Mouse (Mus musculus): ENCODE data around the gene Mlycd. TPM values are rescaled to one million over a fixed set of nuclear protein-coding genes. Genes with fewer than 3 reads are reported as not detected.
A peak's percentile ranks its signal among the peaks of the same experiment; 100 is the strongest.

Gene Mlycd
- polyA plus RNA-seq, 1 experiment from 2014 or later: 13.5 TPM

DNA sequence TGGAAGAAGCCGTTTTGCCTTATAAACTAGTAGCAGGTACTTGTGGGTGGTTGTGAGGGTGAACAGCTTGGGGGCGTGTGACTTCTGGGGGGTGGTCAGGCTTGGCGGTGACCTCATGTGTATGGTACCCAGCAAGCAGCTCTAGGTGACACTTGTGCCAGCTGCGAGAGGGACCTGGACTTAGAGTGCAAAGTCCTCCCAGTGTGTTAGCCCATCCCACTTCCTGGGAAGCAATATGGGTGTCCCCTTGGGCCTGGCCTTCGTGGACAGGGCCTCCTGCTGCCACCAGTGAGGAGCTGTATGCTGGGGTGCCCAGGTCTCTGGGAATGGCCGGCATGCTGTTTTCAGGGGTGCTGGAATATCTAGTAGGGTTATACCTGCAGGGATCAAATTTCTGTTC is 44.2 kb downstream of the Mlycd start:
- no peak for DNase-seq (ENCODE audit: low spot score)
- Histone ChIP-seq H3K9me3 (no peaks in the 10 kb centered on the region), H3K27ac (no peak overlapping the region), H3K27me3 (ENCODE audit: insufficient read depth, poor library complexity, severe bottlenecking) (peaks cover 39% of the 10 kb centered on the region), H3K4me1 (replicated peaks) (peaks cover 45% of the 10 kb centered on the region), H3K4me3 (no peak overlapping the region), H3K36me3 (no peaks in the 10 kb centered on the region)
- WGBS: 80% methylated on average over 6 of the region's 6 CpGs

DNA sequence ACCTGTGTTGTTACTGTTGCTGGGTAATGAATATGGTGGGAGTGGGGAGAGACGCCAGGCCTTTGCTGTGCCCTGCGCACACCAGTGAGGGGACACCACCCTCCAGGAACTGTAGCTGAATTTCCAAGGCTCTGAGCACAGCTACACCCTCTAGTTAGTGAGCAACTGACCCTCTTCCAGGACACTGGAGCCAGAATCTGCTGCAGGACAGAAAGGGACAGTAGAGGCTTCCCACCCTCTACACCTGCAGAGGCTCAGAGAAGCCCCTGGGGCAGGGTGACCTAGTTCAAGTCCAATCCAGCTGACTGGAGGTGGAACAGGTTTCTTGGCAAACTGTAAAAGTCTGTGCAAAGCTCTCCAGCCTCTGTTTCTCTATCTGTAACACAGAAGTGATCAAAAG is 44.7 kb downstream of the Mlycd start:
- WGBS: 94% methylated on average over 2 of the region's 2 CpGs
- no peaks in the 10 kb centered on the region for H3K9me3 ChIP-seq
- H3K4me1 ChIP-seq (replicated peaks): peaks cover 45% of the 10 kb centered on the region
- H3K27me3 ChIP-seq (ENCODE audit: insufficient read depth, poor library complexity, severe bottlenecking): peaks cover 42% of the 10 kb centered on the region
- H3K4me3 ChIP-seq: no peak overlapping the region
- H3K36me3 ChIP-seq: no peaks in the 10 kb centered on the region
- H3K27ac ChIP-seq: 0 out of 2 replicates have a peak overlapping the region, but pooled peaks have one; percentile 13
- DNase-seq (ENCODE audit: low spot score): no peak

DNA sequence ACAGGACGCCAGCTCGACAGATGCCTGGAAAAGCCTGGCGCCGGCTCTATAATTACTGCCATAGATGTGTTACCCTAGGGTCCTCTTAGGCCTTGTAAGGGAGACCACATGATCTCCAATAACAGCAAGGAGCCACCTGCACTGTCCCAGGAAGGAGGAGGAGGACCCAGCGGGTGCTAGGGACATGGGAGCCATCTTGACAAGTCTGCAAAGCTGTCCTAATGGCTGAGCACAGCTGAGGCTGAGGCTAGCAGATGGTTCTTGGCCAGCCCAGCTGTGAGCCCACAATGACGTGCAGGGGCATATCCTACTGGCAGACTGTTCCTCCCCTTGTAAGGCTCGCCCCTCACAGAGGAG is 45.2 kb downstream of the Mlycd start:
- peaks cover 45% of the 10 kb centered on the region for H3K27me3 ChIP-seq (ENCODE audit: insufficient read depth, poor library complexity, severe bottlenecking)
- 64% methylated on average over 7 of the region's 7 CpGs for WGBS
- no peaks in the 10 kb centered on the region for H3K9me3 ChIP-seq
- no peaks in the 10 kb centered on the region for H3K36me3 ChIP-seq
- H3K4me1 ChIP-seq (replicated peaks): peaks cover 45% of the 10 kb centered on the region
- no peak for DNase-seq (ENCODE audit: low spot score)
- peak overlapping the region; percentile 13; the same call in 1 of the 2 replicates for H3K27ac ChIP-seq
- H3K4me3 ChIP-seq: no peak overlapping the region

DNA sequence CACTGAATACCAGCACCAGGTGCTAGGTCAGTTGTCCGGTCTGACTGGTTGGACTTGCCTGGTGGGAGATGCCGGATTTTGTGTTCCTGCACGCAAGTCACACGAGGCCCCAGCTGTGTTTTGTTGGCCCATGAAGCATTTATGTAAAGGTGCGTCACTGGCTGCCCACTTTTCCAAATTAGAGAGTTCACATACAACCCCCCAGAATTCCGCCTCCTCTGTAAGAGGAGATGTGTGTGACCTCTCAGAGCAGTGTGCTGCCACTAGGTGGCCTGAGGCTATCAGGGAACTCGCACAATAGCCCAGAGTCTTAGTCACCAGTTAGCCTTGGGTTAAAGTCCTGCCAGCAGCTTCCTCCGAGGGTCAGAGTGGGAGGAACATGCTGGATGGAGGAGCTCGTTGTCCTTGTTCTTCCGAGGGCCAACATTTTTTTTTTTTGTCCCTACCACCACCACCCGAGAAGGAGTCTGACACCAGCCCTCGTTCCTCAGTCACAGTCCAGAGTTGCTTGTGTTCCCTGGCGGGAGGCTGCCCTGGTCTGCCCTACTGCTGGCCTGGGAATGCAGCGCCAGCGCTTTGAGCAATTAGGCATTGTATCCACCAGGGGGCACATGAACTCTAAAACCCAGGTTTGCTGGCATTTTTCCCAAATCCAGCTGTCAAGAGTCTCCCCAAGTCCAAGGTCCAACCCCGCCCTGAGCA is 45.7 kb downstream of the Mlycd start:
- H3K27me3 ChIP-seq (ENCODE audit: insufficient read depth, poor library complexity, severe bottlenecking): peaks cover 51% of the 10 kb centered on the region
- H3K27ac ChIP-seq: peak overlapping the region; percentile 57; the same call in 1 of the 2 replicates
- H3K9me3 ChIP-seq: no peaks in the 10 kb centered on the region
- peak; percentile 85 for DNase-seq (ENCODE audit: low spot score)
- H3K4me1 ChIP-seq (replicated peaks): peaks cover 45% of the 10 kb centered on the region
- H3K36me3 ChIP-seq: no peaks in the 10 kb centered on the region
- H3K4me3 ChIP-seq: peak overlapping the region; percentile 37
- 14% methylated on average over 16 of the region's 16 CpGs for WGBS

DNA sequence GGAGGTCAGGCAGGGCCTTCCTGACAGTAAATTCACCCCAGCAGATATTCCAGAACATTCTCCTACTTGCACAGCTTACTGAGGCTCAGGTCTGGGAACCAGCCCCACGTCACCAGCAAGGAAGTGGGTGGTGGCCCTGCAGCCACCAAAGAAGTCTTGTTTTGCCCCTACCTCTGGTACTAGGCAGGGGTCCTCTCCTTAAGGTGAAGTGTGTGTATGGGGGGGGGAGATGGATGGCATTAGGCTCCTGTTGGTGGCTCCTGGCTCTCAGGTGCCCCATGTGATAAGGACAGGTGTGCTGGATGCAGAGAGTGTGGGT is 46.2 kb downstream of the Mlycd start:
- 73% methylated on average over 1 of the region's 1 CpGs for WGBS
- no peak for DNase-seq (ENCODE audit: low spot score)
- Histone ChIP-seq H3K9me3 (no peaks in the 10 kb centered on the region), H3K27me3 (ENCODE audit: insufficient read depth, poor library complexity, severe bottlenecking) (peaks cover 56% of the 10 kb centered on the region), H3K4me3 (peak overlapping the region; percentile 37; the same call in 1 of the 2 replicates), H3K36me3 (no peaks in the 10 kb centered on the region), H3K4me1 (replicated peaks) (peaks cover 45% of the 10 kb centered on the region), H3K27ac (peak overlapping the region; percentile 57; the same call in 1 of the 2 replicates)

DNA sequence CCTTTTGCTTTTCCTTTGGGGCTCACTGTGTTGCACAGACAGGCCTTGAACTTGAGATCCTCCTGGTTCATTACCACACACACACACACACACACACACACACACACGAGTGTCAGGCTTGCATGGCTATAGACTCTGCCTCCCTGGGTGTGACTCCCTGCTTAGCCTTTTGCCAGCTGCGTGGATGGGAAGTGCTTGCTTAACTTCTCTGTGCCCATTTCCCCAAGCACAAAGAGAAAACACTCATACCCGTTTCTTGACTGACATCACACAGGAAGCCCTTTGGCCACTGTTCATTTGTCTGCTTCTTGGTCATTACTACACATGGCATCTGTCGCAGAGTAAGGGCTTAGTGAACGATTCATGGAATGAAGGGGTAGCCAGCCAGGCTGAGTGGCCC is 47.3 kb downstream of the Mlycd start:
- H3K27me3 ChIP-seq (ENCODE audit: insufficient read depth, poor library complexity, severe bottlenecking): peaks cover 58% of the 10 kb centered on the region
- no peaks in the 10 kb centered on the region for H3K36me3 ChIP-seq
- H3K9me3 ChIP-seq: no peaks in the 10 kb centered on the region
- DNase-seq (ENCODE audit: low spot score): no peak
- H3K4me3 ChIP-seq: no peak overlapping the region
- H3K4me1 ChIP-seq (replicated peaks): peaks cover 43% of the 10 kb centered on the region
- WGBS: 75% methylated on average over 5 of the region's 5 CpGs
- no peak overlapping the region for H3K27ac ChIP-seq

DNA sequence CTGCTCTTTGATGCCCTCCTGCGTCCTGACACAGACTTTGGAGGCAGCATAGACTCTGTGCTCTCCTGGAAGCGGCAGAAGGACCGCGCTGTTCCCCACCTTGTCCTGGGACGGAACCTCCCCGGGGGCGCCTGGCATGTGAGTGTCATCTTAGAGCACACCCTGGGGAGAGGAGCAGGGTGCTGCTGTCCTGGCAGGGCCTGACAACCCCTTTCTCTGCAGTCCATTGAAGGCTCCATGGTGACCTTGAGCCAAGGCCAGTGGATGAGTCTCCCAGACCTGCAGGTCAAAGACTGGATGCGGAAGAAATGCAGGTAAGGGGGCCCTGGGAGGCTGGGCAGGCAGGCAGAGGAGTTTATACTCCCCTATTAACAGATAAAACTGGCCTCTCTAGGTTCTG is 48.3 kb downstream of the Mlycd start:
- H3K36me3 ChIP-seq: no peaks in the 10 kb centered on the region
- no peak for DNase-seq (ENCODE audit: low spot score)
- peaks cover 47% of the 10 kb centered on the region for H3K4me1 ChIP-seq (replicated peaks)
- H3K4me3 ChIP-seq: no peak overlapping the region
- 92% methylated on average over 8 of the region's 8 CpGs for WGBS
- no peak overlapping the region for H3K27ac ChIP-seq
- peaks cover 62% of the 10 kb centered on the region for H3K27me3 ChIP-seq (ENCODE audit: insufficient read depth, poor library complexity, severe bottlenecking)
- no peaks in the 10 kb centered on the region for H3K9me3 ChIP-seq

DNA sequence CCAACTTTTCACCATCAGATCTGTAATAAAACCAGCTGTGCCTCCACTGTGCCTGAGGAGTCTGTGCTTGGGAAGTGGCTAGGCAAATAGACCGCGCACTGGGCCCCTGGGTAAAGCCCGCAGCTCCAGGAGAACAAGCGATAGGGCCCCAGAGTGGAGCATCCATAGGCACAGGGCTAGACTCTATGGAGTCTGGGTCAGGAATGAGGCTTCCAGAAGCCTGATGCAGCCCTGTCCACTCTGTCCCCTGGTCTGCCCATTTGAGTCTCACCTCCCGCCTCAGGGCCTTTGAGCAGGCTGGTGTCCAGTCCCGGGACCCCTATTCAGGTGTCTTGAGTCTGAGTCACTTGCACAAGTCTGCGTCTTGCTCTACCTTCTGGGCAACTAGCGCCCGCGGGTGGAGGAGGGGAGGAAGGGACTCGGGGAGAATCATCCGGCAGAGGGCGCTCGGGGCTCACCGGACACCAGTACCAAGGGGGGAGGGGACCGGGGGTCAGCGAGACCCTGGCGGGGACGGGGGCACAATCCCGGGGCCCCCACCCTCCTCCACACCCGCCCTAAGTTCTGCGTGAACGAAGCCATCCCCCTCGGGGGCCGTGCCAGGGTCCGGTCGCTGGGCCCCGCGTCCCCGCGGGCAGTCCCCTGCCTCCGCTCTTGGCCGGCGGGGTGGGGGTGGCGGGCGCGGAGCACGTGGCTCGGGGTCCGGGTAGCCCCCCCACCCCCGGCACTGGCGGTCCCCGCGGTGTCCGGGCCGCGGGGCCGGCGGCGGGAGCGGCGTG is 51.7 kb downstream of the Mlycd start, which contains the start of gene Necab2:
Gene Necab2, plus strand, starts transcription at position 509 of the 779 bp plus-strand sequence.
- Histone ChIP-seq H3K4me3 (peak within 1 kb of the TSS; percentile 75), H3K27ac (peak within 1 kb of the TSS; percentile 92), H3K9me3 (no peaks in the 10 kb centered on the region), H3K27me3 (ENCODE audit: insufficient read depth, poor library complexity, severe bottlenecking) (peaks cover 73% of the 10 kb centered on the region), H3K4me1 (replicated peaks) (peaks cover 34% of the 10 kb centered on the region), H3K36me3 (no peaks in the 10 kb centered on the region)
- DNase-seq (ENCODE audit: low spot score): peak; percentile 90
- 3% methylated on average over 52 of the region's 52 CpGs for WGBS

DNA sequence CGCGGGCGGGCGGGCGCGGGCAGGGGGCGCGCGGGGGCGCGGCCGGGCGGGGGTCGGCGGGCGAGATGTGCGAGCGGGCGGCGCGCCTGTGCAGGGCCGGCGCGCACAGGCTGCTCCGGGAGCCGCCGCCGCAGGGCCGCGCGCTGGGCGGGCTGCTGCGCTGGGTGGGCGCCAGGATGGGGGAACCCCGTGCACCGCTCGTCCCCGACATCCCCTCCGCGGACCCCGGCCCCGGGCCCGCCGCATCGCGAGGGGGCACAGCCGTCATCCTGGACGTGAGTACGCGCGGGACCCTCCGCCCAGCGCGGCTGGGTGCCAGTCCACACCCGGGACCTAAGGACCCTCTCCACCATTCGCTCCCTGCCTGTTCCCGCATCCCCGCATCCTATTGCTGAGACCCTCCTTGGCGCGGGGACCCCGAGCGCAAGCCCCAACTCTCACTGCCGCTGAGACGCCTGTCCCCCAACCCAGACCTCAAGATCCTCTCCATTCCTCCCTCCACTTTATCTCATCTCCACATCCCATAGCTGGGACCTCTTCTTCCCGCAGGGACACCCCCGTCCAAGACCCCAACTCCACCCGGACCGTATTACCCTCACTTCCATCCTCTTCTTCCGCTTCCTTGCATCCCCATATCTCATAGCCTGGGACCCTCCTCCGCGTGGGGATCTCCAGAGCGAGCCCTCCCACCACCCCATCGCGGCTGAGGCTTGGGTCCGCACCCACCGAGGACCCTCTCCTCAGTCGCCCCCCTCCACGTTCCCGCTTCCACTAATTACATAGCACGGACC is 52.5 kb downstream of the Mlycd start:
- Histone ChIP-seq H3K4me3 (peak overlapping the region; percentile 75), H3K27me3 (ENCODE audit: insufficient read depth, poor library complexity, severe bottlenecking) (peaks cover 67% of the 10 kb centered on the region), H3K9me3 (no peaks in the 10 kb centered on the region), H3K36me3 (no peaks in the 10 kb centered on the region), H3K27ac (peak overlapping the region; percentile 92), H3K4me1 (replicated peaks) (peaks cover 27% of the 10 kb centered on the region)
- DNase-seq (ENCODE audit: low spot score): no peak
- 2% methylated on average over 80 of the region's 80 CpGs for WGBS

DNA sequence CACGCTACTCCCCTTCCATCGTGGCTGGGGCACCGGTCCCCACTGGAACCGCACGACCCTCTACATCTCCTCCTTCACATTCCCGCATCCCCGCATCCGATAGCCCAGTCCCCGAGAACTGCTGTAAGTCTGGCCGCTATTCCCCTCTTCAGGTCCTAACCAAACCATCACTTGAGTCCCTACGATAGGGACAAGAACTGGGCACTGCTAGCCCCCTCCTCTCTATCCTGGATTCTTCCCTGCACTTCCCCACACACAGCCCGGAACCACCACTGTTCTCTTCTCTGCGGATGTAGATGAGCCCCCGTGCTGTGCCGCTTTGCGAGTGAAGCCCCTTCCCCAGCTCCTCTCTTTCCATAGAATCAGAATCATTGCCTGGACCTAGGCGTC is 53.1 kb downstream of the Mlycd start:
- Histone ChIP-seq H3K27ac (peak overlapping the region; percentile 92), H3K36me3 (no peaks in the 10 kb centered on the region), H3K27me3 (ENCODE audit: insufficient read depth, poor library complexity, severe bottlenecking) (peaks cover 61% of the 10 kb centered on the region), H3K9me3 (no peaks in the 10 kb centered on the region), H3K4me1 (replicated peaks) (peaks cover 24% of the 10 kb centered on the region), H3K4me3 (peak overlapping the region; percentile 75)
- WGBS: 2% methylated on average over 17 of the region's 17 CpGs
- no peak for DNase-seq (ENCODE audit: low spot score)

DNA sequence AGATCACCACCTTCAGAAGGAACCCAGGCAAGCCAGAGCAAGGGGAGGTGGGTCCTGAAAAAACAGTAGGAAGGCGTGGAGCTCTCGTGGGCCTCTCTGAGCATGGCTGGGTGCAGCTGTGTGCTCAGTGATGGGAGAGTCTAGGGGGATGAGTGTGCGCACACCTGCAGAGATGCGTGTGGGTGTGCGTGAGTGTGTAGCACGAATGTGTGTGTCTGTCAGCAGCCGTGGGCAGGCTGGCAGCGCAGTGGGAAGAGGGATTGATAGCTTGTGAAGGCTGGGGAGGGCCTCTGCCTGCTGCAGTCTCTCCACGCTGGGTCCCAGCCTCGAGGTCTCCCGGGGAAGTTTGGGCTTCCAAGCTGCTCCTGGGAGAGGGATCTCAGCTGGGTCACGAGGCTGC is 54.9 kb downstream of the Mlycd start:
- no peak overlapping the region for H3K27ac ChIP-seq
- H3K9me3 ChIP-seq: no peaks in the 10 kb centered on the region
- DNase-seq (ENCODE audit: low spot score): no peak
- H3K27me3 ChIP-seq (ENCODE audit: insufficient read depth, poor library complexity, severe bottlenecking): peaks cover 50% of the 10 kb centered on the region
- peaks cover 24% of the 10 kb centered on the region for H3K4me1 ChIP-seq (replicated peaks)
- H3K36me3 ChIP-seq: no peaks in the 10 kb centered on the region
- 79% methylated on average over 12 of the region's 12 CpGs for WGBS
- H3K4me3 ChIP-seq: no peak overlapping the region

DNA sequence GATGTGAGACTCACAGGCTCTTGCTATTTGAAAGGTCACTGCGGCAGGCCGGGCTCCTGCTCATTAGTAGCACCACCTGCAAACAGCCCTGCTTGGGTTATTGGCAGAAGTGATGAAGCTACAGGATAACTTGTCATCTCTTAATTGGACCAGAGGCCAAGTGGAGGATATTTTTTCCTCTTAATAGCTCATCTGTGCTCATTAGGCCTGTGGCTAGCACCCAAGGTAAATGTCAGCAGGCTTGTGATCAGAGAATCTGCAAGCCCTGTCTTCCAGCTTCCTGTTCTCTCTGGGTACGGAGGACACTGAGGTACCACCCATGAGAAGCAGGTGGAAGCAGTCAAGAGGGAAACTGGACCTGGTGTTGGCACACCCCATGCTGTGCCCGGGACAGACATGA is 56.5 kb downstream of the Mlycd start:
- Histone ChIP-seq H3K4me3 (no peak overlapping the region), H3K27ac (no peak overlapping the region), H3K9me3 (no peaks in the 10 kb centered on the region), H3K4me1 (replicated peaks) (peaks cover 22% of the 10 kb centered on the region), H3K36me3 (no peaks in the 10 kb centered on the region), H3K27me3 (ENCODE audit: insufficient read depth, poor library complexity, severe bottlenecking) (peaks cover 36% of the 10 kb centered on the region)
- 90% methylated on average over 4 of the region's 4 CpGs for WGBS
- DNase-seq (ENCODE audit: low spot score): no peak

DNA sequence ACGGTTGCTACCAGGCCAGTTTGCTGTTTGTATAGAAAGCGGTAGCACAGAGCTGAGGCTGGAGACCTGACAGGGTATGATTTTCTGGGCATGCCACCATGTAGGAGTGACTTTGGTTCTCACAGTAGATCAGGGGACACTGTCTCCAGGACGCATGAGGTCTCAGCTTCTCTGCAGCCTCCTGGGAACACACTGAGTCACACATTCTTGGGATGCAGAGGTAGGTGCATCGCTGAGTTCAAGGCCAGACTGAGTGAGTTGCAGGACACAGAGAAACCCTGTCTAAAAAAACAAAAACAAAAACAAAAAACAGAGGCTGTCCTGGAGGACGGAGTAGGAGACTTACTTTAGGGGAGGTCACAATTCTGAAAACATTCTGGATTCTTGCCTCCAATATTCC is 58.2 kb downstream of the Mlycd start:
- peaks cover 10% of the 10 kb centered on the region for H3K4me1 ChIP-seq (replicated peaks)
- peaks cover 25% of the 10 kb centered on the region for H3K27me3 ChIP-seq (ENCODE audit: insufficient read depth, poor library complexity, severe bottlenecking)
- no peaks in the 10 kb centered on the region for H3K36me3 ChIP-seq
- H3K4me3 ChIP-seq: no peak overlapping the region
- no peaks in the 10 kb centered on the region for H3K9me3 ChIP-seq
- no peak for DNase-seq (ENCODE audit: low spot score)
- 85% methylated on average over 5 of the region's 5 CpGs for WGBS
- H3K27ac ChIP-seq: no peak overlapping the region
